Mouse (Mus musculus) neutrophil, adult 5-6 weeks (primary cell): ENCODE measurements around the gene Igf1r. TPM values are rescaled to one million over a fixed set of nuclear protein-coding genes. Genes with fewer than 3 reads are reported as not detected.

ENCODE experiments used
- ATAC-seq: fragments of 151-379, 151-347 bp; 2 replicates; pipeline ENCODE4 v1.8.0; 2017; ENCODE audit warnings: mild to moderate bottlenecking, moderate TSS enrichment; ENCODE audit not compliant: insufficient number of reproducible peaks, poor library complexity, low FRiP score, severe bottlenecking; ENCODE audit errors: extremely low read depth
- total RNA-seq: library from RNA; stranded (forward); fragments of 200-1000 nt; gene quantifications from 2 replicates; pipeline ENCODE4 v1.2.3, GENCODE M21; 2017

Igf1r gene
- total RNA-seq, 1 experiment from 2014 or later = 86.8 TPM

DNA sequence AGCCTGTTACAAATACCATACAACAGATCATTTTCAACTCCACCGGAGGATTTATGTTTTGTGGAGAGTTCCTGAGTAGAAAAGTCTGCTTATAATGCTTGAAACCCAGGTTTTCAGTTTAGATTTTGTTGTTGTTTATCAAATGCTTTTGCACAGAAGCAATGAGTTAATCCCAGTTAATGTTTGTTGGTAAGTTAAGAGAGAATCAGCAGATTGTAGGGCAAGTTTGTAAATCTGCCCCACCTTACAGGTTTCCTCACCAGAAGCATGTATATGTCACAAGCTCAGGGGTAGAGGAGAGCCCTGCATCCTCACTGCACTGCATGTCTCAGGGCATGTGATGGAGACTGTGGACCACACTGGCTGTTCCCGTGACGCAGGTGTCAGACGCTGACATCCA, 114.7 kb downstream of the Igf1r start:
- no peak for ATAC-seq

DNA sequence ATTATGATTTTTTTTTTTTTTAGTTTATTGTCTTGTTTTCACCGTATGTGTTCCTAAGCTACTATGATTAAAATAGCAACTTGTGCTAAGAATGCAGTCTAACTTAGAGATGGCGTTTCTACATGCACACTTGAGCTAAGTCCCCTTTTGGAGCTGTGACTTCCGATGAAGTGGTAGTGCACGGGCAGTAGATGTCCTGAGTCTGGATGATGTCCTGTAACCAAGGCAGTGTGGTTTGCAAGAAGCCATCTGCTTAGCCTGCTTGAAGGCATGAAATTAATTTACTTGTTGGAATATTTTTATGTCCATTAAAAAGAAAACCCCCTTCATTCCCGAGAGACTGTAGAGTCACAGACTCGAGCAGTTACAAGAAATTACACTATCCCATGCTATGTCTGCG, 116.7 kb downstream of the Igf1r start:
- no peak for ATAC-seq

DNA sequence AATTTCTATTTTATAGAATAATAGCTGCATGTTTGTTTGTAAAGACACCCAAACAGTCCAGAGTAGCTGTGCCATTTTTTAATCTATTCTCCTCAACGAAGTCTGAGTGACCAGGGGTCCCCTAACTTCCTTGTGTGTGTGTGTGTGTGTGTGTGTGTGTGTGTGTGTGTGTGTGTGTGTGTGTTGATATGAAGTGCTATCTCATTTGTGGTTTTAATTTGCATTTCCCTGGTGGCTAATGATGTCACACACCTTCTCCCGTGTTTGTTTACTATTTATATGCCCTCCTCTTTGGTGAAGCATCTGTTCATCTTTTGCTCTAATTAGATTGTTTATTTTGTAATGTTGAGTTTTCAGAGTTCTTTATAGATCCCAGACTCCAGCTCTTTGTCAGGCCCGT, 117.4 kb downstream of the Igf1r start:
- no peak for ATAC-seq

DNA sequence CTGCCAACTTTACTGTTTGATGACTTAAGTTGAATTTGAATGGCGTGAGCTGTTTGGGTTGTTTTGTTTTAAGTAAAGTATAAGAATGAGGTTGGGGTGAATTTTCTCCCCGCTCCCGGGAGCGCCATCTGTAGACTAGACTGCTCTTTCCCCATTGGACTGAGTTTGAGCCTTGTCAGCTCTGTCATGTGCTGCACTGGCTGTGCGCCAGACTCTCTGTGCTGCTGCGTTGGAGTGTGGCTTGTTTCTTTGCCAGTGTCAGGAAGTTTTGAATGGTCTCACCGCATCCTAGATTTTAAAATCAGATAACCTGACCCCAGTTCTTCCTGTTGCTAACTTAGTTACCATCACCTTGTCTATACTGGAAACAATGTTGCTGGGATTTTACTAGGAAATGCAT, 118.0 kb downstream of the Igf1r start:
- ATAC-seq = no peak

DNA sequence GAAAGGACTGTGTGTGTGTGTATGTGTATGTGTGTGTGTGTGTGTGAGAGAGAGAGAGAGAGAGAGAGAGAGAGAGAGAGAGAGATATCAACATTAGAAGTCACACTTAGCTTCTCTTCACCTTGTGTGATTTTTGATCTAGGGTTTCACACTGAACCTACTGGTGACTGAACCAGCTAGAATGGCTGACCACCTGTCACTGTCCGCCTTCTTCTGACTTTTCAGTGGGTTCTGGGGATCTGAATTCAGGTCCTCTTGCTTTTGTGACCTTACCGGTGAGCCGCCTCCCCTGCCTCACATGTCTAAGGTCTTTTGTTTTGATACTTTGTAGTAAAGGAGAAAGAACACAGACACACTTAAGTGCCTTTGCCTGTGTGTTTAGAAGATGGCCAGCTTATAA, 118.4 kb downstream of the Igf1r start:
- ATAC-seq = no peak

DNA sequence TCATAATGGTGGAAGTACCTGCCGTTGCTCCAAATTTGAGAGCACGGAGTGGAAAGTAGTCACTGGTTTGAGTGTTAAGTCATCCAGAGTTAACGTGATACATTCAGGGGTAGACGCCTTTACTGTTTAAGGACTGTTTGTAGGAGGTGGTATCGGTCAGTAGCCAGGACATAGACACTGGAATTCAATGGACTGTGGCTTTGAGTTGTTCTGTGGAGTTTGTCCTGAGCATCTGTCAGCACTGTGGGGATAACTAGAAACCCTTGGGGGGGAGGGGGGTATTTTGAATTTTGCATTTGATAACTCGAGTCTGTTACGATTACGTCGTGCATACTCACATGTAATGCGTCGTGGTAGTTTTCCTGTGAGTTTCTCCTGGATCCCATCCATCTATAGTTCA, 119.1 kb downstream of the Igf1r start:
- no peak for ATAC-seq

DNA sequence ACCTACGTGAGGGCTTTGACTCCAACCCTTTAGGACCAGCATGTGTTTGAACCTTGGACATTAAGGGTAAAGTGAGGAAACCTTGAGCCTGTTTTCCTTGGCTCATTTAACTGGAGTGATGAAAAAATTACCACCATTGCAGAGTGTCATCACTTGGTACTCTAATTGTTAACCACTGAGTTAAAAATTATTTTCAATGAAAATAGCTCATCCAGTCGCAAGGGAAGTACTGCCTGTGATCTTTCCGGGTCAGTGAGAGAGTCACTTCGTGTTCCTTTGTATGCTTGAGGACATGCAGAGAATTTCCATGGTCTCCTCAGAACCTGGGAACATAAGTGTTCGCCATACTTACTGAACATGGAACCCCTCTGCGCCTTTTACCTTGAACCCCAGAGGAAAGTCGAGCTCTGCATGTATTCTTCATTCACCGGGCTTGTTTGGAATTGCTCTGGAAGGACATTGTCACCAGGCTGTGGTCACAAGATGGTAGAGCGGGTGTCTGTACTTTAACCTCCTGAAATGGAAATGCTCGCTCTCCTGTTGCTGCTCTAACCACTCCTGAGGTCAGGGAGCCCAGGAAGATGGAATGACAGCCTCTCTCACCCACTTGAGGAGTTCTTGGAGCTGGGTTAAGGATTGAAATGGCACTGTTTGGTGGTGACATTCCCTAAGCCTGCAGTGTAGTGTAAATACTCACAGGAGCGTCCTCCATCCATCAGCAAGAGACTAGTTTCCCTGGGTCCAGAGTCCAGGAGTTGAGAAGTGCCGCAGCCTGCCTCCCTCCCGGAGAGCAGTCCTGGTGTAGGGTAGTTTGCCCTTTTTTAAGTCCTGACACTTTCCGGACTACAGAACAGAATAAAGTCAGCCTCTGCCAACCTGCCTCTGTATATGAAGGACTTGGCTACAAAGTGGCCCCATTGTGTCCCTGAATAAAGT, 120.2 kb downstream of the Igf1r start:
- no peak for ATAC-seq

DNA sequence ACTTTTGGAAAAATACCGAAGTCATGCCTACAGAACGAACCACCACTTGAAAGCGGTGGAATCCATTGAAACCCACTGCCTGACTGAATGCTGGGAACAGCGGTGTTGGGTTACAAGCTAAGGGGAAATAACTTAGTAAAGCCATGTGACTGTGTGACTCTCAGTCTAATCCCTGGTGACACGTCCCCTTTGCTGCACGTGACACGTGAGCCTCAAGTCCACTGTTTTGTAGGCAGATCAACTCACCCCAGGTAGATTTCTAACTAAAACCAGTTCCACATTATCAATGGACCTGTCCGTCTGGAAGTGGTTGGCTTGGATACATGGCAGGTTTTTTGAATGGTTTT, 120.8 kb downstream of the Igf1r start:
- ATAC-seq = no peak

DNA sequence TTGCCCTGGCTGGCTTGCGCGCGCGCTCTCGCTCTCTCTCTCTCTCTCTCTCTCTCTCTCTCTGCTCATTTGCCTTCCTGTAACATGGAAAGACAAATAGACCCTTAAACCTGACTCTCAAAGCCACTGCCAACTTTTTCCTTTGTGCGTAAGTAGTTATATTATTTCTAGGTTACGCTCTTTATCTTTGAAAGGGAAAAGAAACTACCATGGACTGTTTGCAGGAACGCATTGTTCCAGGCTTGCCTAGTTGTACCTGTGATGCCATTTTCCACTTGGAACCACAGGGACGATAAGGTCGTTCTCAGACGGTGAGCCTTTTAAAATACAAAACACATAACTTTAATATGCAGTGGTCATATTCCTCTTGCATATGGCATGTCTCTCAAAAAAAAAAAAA, 122.1 kb downstream of the Igf1r start:
- ATAC-seq = no peak

DNA sequence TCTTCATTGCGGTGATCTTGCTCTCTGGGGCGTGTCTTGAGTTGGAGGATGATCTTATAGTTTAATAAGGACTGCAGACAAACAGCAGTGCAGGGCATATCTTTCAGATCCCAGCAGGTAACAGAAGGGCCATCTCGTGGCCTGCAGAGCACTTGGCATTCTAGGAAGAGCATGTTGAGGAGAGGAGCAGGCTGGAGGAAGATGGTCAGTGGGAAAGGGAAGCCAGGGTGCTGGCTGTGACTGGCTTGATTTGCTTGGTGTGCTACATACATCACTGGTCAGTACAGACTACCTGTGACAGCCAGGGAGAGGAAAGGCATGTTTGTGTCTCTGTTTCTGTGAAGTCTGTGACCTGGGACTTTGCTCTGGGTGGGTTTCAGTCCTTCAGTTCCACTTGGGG, 122.8 kb downstream of the Igf1r start:
- no peak for ATAC-seq

DNA sequence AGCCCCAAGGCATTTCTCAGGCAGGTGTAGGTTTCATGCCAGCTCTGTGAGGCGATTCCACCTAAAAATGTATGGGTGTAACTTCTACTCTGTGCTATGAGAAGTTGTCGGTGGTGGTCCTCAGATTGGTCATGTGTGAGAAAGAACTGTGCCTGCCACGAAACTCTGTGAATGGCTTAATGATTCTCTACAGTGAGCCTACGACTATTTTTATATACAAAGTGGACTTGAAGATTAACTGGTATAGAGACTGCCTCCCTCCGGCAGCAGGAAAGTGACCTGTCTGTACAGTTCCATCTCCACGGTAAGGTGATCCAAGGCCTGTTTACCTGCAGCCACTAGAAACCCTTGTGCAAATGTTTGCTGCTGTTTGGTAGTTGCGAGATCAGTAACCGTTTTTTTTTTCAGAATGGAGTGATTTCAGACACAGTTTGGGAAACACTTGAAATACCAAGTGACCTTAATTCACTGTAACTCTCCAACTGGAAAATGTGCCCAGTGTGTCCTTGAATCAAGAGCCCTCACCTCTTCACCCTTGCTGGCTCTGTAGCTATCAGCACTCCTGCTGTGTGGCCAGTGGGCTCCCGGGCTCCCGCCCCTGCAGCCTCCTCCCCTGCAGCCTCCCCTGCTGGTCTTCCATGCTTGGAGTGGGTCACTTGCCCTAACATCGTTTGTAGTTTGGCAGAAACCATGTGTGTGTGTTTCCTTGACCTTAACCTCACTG, 127.7 kb downstream of the Igf1r start:
- ATAC-seq = no peak

DNA sequence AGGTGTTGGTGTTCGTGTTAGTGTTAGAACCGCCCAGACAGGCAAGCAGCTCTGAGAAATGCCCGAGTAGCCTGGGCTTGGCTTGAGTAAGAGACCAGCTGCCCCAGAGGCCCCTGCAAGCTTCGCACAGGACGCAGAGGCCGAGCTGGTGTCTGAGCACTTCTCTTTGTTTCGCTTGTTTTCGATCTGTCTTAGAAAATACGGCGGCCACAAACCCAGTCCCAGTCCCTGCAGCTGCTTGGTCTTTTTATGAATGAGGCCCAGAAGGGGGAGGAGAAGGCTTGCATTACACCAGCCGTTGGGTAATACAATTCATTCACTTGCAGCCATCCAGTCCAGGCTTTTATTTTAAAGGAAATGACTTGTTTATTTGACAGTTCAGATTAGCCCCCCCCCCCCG, 132.7 kb downstream of the Igf1r start:
- ATAC-seq = no peak

DNA sequence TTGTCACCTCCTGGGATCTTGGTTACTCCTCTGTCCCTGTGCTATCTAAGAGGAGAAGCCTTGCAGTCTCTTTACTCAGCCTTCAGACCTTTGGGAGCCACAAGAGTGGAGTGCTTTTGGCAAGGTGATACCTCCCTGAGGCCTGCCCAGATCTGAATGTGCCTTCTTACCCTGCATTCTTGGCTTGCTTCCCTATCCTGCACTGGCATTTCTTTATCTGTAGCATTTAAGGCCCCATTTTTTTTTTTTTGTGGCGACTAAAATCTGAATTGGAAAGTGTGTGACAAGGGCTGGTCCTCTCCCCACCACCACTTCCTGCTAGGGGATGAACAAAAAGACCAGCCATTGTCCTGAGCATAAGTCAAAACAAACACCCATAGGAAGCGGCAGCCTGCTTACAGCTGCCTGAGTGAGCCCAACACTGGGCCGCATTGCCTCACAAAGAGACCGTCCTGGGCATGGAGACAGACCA, 133.3 kb downstream of the Igf1r start:
- no peak for ATAC-seq

DNA sequence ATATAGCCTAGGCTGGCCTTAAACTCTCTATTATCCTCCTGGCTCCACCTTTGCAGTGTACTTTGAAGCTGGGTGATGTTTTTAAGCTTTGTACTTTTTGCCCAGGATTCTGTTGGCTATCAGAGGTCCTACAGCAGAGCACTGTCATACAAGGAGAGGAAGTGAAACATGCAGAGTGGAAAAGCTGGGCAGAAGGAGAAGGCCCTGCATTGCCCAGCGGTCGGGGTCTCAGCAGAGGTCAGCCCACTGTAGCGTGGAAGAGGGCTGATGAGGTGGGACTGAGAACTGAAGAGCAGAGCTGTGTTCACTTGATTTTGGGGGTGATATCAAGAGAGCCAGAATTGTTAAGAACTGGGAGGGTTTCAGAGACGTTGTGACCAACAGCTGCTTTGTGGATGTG, 134.9 kb downstream of the Igf1r start:
- ATAC-seq = no peak

DNA sequence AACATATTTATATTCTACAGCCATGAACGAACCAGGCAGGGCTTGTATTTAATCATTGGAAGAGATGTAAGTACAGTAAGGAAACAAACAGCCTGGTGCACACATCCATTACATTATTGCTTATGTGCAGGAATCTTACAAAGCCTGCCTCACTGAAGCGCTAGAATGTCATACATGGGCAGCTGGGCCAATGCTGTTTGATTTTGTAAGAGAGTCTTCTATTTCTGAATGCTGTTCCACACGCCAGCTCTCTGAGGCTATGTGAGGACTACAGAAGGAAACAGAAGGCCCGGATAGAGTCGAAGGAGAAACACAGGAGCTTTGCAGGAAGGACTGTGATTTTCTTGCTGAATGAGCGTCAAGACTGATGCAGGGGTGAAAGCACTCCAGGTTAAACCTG, 136.2 kb downstream of the Igf1r start:
- ATAC-seq = no peak

DNA sequence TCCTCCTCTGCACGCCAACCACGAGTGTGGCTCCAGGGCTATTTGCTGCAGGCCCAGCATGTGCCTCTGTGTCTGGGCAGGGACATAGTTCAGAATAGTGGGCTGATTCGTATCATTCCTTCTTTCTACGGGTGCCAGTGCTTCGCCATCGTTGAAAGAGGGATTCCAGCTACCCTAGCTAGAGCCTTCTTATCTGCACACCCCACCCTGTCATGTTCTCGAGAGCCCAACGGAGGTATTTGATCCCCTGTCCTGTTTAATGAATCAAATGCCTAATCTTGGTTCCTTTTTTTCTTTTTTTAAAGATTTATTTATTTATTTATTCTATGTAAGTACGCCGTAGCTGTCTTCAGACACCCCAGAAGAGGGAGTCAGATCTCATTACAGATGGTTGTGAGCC, 137.1 kb downstream of the Igf1r start:
- ATAC-seq = no peak

DNA sequence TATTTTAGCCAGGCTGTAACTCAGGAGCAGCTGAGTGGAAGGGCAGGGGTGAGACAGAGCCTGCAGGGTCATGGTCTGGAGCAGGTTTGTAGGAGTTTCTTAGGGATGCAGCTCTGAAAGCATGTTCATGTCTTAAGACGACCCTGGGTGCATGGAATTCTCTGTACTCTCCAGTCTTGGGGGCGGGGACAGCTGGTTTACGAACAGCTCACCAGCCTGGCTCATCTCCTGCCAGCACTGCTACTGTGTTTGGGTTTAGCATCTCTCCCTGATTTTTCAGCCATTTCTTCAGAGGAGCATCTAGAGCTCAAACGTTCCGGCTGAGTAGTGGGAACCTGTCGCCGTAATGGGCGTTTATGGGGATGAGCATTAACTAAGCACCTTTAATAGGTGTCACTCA, 137.9 kb downstream of the Igf1r start:
- ATAC-seq = no peak

DNA sequence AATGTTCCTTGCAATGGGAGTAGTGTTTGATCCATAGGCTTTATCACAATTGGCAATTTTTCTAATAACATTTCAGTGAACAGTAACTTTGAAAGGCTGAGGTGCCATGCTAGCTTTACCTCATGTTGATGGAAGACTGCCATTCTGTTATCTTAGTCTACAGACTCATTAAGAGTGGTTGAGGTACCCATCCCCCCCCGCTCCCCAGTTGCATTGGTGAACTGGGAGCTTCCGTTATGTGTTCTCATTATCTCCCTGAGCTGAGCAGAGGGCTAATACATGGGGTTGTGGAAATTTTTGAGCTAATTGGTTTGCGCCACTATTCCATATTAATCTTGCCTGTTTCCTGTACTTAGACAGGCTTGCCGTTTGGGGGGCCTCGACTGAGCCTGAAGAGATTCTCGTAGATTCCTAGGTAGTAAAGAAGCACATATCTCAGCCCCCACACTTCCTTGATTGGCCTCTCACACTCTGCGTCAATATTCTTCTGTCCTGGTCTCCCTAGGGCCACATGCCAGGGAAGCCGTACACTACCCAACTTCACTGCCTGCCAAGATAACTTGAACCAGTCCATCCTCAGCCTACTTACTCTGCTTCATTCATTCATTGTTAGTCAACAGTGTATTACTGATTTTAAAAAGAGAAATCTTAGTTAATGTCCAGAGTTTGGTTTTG, 139.8 kb downstream of the Igf1r start:
- ATAC-seq = no peak

DNA sequence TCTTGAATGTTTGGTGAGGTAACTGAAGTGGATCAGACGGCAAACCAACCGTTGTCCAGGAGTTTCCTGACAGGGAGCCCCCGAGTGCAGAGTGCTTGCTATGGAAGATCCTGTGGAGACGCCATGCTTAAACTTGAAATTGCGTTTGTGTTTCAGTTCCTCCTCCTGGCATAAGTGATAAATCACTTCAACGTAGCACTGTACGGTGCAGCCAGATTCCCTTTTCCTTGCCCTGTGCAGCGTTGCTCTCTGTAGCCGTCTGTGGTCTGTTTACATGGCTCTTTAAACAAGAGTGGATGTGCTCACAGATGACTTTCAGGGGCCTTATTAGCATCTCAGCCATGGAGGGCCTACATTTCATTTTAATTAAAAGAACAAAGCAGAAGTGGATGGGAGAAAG, 141.2 kb downstream of the Igf1r start:
- no peak for ATAC-seq

DNA sequence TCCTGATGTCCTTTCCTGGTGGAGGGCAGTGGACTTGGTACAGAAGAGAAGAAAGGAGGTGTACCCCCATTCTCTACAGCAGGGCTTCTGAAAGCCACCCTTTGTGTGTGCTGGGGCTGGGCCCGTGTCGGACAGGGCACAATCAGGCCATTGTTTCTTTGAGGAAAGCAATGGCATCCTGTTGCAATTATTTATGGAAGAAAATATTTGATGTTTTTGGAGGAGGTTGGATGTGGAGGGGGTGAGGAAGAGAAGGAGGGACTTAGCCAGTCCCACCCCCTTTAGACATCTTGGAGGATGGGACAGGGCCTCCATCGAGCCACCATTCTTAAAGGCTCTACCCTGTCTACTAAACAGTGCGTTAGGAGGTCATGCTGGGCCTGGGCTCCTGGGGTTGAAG, 142.9 kb downstream of the Igf1r start:
- ATAC-seq = no peak
